Mouse (Mus musculus) large intestine, adult 2 months (tissue): Measurements from ENCODE around the gene Hcn1. TPM values are rescaled to one million over a fixed set of nuclear protein-coding genes. Genes with fewer than 3 reads are reported as not detected.

ENCODE experiments used
- DNase-seq: peaks from one replicate; pipeline ENCODE4 v3.0.0-alpha.2; 2012; ENCODE audit warnings: low read depth, low spot score
- WGBS: fragments of 180-500 bp; shearing (Covaris S2); methylation state at CpG from one replicate; pipeline ENCODE4 v1.1.7; 2018; 5-methylcytosine and 5-hydroxymethylcytosine counted together
- polyA plus RNA-seq: library from polyadenylated mRNA; depleted of rRNA; stranded (reverse); fragments of >200 nt; gene quantifications from 2 replicates; pipeline ENCODE4 v1.2.3, GENCODE M21; 2012

Gene Hcn1
- polyA plus RNA-seq, 1 experiment, result 0.04 TPM

DNA sequence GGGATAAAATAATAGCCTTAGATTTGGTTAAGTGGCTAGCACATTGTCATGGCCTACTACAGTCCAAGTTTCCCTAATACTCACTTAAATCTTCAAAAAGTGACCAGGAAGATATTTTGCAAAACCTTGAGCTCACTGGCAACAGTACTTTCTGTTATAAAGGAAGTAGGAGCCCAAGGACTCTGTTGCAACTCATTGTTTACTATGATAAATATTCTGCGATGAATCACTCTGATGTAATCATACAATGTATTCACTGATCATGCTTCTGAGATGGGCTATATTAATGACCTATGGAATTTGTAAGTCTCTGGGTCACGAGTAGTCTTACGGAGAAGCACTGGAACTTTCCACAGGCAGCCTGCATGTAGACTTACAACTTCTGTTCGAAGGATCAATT, 246.6 kb downstream of the Hcn1 start:
- DNase-seq, result no peak
- WGBS, result 87% methylated on average over 4 of the region's 4 CpGs

DNA sequence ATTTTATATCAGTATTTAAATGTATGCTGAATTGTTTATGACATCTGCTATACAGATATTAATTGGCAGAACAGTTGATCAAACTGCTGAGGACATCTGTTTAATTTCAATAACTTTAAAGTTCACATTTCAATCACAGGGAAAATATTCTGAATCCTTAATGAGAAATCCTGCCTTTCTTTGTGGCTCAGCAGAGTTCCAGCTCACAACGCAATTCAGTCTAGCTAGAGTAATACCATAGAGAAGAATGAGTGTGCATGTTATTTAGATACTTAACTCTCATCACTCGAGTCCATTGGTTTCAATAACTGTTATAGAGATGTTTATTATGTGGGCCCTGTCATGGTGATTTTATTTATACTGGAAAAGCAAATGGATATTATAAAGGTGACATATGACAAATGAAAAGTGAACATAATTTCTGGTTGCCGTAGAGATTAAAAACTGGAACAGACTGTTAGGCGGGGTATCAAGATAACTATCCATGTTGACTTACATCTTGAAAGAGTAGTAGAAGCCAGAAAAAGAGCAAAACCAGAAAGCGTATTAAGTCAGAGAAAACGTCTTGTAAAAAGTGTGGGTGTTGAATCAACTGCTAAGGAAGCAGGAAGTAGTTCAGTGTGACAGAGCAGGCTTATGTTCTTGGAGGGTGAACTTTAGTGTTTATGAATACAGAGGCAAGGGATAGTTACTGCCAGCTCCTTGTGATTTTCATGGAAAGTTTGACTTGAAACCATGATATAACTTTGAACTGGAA, 250.0 kb downstream of the Hcn1 start:
- no peak for DNase-seq
- WGBS, result 70% methylated on average over 6 of the region's 6 CpGs

DNA sequence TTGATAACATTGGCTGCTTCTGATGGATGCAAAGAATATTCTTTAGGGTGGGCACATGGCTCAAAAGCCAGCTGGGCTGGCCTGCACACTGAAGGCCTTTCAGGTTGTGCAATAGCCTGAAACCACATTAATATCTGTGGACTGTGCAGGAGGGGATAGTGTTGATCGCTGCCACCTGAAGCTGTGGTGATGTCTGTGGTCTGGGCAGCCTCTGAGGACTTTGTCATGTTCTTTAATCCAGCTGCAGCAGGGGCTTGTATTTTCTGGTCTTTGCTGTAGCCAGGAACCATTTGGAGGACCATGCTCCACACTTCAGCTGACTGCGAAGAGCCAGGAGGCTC, 250.6 kb downstream of the Hcn1 start:
- WGBS, result 82% methylated on average over 2 of the region's 2 CpGs

DNA sequence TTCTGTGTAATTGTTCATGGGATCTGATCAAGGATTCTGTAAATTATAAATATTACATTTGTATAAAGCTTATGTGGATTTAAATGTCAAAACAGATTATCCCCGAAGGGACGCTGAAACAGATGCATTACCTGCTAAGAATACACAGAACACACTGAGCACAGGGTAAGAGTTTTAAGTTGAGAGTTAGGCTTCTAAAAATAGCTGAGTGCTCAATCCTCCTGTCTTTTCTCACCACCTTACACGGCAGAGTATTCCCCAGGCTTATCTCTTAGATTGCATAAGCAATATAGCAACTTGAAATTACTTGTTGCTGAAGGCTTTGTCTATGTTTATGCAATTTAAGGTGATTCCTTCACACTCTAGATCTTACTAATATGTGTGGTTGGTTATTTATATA, 256.3 kb downstream of the Hcn1 start:
- 60% methylated on average over 3 of the region's 3 CpGs for WGBS
- no peak for DNase-seq

More for the DNA sequence above, 250.6 kb downstream of the Hcn1 start:
- no peak for DNase-seq

DNA sequence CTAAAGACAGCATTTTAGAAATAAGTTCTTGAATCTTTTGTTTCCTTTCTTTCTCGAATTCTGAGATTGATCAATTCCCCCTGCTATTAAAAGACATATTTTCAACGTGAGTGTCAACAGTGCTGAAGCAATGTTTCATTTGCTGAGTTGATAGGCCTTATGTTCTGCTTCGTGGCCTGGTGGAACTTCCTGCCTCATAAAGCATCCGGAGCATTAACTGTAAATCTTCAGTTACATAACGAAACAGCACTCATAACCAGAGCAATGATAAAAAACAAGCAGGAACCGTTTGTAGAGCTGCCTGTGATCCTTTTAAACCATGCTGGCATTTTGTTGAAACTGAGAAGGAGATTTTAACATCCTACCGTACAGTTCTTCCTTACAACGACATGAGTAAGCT, 275.7 kb downstream of the Hcn1 start:
- DNase-seq, result no peak
- 40% methylated on average over 8 of the region's 8 CpGs for WGBS

DNA sequence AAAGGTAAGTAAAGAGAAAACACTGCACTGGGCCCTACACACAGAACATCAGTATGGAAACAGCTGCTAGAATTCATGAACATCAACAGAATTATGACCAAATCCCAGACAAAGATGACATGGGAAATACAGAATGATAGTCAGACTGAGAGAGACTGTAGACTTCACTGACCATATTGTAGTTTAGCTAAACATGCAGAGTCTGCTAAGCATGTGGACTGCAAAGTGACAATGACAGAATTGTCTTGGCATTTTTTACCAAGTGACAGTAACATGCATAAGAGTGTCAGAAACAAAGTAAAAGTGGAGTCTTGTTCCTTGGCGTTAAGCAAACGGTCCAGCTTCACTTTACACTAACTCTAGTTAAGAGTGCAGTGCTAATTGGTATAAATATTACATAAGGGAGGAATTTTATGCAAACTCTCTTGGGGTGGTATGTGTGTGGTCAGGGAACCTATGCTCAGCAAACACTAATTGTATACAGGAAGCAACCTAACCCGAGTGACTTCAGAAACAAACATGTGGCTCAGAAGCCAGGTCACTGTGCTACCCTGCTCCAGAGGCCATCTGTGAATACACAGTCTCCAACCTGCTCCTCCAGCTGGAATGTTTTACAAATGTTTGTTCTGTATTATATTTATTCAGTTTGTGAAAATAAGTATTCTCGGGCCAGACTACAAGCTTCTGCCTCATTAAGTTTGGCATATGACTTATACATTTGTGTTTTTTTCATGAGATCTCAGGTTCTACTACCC, 278.5 kb downstream of the Hcn1 start:
- no peak for DNase-seq
- 56% methylated on average over 4 of the region's 4 CpGs for WGBS

DNA sequence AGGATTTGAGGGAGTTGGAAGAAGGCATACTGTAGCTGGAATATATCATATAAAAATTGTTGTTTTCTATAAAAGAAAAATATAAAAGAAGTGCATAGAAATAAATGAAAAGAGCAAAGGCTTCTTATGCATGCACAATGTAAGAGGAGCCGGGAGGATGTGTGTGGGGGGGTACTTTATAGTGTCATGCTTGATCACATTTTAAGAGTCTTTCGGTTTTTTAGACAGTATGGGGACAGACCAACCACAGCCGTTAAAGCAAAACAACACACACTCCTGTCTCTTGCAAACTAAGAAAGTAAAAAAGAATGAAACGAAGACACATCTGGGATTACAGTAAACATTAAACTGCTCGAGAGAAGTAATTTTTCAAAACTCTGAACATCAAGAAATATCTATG, 290.0 kb downstream of the Hcn1 start:
- no peak for DNase-seq
- 69% methylated on average over 5 of the region's 5 CpGs for WGBS

DNA sequence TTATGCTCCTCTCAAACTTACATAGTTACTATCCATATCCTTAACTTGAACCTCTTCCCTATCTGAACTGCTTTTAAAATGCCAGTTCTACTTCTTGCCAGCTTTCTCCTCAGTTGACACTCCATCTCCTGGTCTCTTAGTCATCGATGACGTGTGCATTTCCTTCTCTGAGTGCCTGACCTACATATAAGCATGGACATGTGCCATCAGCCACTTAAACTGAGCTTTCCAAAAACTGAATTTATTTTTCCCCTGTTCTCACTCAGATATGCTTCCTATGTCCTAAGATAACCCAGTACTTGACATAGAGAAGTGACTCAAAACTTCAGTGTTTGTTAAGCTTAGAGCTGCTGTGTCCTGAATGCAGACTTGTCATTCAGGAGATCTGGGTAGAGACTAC, 295.9 kb downstream of the Hcn1 start:
- 55% methylated on average over 2 of the region's 2 CpGs for WGBS
- no peak for DNase-seq

DNA sequence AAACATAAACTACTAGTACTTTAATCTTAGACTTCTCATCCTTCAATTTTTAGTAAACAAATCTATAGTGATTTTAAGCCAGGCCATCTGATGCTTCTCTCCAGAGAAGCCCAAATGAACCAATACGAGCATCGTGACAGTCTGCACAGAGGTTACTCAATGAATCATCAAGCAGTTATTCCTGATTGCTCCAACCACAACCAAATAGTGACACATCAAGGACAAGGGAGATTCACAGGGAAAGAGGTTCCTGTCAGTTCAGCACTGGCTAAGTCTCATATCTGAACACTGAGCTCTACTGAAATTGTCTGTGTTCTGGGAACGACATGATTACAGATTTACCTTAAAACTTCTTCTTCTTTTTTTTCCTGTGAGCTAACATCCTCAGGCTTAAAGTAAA, 305.7 kb downstream of the Hcn1 start:
- WGBS, result 81% methylated on average over 3 of the region's 3 CpGs
- DNase-seq, result no peak

DNA sequence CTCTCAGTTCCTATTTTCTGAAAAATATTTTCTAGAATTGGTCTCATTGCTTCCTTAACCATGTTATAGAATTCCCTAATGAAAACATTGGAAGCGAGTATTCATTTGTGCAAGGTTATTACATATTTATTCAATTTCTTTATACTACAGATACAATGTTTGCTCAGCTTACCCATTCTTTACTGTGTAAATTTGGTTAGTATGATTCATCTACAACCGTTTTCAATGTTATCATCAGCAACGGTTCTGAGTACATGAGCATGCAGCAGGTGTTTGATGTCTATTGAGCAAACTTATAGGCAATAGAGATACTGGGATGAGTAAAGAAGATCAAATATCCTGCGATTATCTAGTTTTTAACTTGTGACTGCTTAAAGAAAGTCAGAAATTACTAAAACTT, 327.6 kb downstream of the Hcn1 start:
- WGBS, result 30% methylated on average over 4 of the region's 4 CpGs
- no peak for DNase-seq

DNA sequence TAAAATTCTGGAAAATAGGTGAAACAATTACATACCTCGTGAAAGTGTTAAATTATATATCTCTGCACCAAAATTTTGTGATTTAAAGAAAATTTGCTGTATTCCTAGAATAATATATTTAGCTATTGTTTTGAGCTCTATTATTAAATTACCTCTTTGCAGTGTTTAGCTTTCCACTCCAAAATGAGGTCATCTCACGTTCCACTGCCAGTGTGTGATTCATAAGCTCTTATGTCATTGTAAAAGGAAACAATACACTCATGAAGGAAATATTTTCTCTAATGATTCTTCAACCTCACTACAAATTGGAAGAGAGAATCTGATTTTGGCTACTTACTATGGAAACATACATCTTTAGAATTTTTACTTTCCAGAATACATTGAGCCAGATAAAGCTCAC, 329.6 kb downstream of the Hcn1 start:
- no peak for DNase-seq
- WGBS, result 61% methylated on average over 2 of the region's 2 CpGs

DNA sequence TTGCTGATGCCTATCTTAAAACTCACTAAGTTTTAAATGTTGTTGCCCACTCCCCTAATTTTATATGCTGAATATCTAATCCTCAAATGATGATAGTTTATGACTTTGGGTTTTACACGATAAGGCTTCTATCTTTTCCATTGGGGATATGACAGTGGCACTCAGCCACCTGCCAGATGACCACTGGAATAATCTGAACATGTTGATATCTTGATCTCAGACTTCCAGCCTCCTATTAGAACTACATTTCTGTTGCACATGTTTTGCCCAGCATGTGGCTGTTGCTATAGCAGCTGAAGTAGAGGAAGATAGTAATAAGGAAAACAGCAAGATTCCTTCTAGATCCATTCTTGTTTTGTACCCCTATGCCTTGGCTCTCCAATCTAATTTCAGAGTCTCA, 336.6 kb downstream of the Hcn1 start:
- WGBS, result 70% methylated on average over 1 of the region's 1 CpGs
- DNase-seq, result no peak

DNA sequence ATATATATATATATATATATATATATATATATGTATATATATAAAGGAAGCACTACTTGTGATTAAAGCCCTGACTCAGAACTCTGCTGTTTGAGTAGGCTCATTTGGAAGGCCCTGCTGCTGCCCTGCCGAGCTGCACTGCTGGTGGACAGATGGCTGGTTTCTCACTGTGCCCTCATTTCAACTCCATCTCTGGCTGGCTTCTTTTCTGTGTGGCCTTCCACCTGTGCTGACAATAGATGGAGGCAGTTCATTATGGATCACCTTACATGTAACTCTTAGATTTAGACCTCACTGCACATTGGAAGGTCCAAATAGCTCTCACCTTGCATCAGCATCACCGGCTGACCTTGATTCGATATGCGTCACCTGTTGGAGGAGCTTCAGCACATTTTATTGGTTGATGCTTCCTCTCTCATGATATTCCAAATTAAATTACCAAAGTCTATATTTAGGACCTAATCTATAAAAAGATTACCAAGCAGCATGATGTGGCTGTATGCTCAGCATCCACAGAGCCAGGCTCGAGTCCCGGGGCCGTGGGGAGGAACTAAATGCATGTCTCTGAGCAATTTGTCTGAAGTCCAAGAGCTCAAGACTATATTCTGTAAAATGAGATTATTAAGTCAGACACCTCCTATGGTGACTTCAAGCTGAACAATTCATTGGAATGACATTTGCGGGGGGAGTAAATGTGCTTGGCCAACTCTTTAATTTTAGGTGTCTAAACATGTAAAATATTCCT, 338.6 kb downstream of the Hcn1 start:
- DNase-seq, result no peak
- 87% methylated on average over 8 of the region's 8 CpGs for WGBS

DNA sequence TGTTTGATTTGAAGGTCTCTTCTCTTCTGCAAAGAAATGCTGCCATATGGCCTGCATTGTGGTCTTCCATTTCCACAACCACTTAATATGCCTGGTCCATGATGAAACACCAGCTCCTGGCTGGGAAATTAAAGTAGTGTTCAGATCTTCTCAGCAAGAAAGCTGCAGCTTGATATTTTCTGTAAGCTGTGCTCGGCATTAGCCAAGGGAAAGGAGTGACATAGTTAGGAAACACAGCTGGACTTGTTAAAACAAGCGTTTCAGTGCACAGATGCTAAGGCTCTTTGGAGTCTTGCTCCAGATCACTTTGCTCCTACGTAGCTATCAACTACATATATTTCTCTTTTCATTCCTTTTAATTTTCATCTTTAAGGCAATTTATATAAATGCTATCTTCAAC, 344.7 kb downstream of the Hcn1 start:
- no peak for DNase-seq
- WGBS, result 67% methylated on average over 3 of the region's 3 CpGs

DNA sequence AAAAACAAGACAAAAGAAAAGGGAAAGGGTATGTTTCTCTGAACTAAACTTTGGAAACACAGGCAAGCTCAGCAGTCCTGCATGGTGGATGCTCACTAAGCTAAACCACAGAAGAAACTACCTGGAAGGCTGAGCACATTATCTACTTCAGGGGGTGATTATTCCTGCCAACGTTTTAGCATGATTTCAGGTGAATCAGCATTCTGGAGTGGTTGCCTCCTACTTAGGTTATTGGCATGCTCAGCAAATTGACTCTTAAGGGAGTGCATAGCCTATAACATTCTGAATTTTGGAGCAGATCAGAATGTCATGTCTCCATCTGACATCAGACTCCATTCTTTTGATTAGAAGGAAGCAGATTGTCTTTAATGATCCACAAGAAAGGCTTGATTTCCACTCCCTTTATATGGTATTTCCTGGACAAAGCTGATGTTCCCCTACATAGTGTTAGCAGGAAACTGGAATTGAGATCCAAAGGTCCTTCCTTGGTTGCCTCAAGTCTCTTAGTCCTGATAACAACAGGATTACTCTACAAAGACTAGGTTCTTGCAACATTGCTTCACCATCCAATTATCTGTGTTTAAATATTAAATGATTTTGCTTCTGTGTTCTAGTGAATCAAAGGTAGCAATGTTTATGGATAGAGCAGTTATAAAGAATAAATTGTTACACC, 345.7 kb downstream of the Hcn1 start:
- 33% methylated on average over 1 of the region's 1 CpGs for WGBS
- no peak for DNase-seq

DNA sequence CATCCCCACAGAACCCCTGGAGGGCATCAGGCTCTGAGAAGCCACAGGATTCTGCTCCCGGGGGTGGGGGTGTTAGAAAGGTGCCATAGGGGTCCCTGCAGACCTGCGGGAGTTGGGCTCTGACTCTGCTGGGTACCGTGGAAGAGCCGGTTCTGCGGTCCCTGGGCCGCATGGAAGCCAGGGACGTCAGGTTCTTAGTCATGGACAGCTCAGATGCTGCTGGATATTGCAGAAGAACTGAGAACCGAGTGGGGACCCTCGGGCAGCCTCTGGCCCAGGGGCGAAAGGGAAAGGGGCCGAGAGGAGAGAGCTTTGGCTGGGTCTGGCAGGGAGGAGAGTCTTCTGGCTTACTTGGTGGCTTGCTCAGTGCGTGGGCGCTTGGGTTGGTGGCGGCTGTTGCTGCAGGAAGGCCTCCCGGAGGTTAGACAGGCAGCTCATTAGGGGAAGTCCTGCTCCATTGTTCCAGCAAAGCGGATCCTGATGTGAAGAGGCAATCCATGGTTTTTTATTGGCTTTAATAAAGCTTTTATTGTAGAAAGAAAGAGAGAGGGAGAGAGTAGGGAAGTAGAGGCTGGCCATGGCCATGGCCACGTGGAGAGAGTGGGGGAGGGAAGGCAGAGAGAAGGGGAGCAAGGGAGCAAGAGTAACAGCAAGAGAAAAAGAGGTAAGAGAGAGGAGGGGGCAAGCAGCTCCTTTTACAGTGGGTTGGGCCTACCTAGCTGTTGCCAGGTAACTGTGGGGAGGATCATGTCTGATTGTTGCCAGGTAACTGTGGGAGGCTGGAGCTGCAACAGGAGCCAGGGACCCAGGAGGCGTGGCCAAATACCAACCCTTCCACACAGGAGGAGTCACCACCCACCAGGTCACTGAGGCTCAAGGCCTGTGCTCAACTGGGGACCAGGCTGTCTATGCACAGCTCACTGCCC, 356.6 kb downstream of the Hcn1 start:
- no peak for DNase-seq
- WGBS, result 11% methylated on average over 18 of the region's 18 CpGs

DNA sequence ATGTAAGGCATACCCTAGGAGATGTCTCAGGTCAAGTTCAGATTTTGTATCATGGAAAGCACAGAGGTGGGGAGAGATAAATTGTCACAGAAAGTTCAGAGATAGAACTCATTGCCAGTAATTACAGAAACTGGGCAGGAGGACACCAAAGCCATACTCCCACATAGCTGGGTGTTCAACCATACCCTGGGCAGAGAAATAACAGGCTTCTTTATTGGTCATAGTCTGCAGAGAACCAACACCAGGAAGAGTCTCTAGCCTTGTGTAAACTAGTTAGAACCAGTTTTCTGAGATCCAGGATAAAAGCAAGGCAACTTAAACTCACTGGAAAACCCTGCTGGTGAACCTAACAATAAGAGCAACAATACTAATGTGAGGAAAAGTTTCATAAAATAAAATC, 362.5 kb downstream of the Hcn1 start:
- no peak for DNase-seq

DNA sequence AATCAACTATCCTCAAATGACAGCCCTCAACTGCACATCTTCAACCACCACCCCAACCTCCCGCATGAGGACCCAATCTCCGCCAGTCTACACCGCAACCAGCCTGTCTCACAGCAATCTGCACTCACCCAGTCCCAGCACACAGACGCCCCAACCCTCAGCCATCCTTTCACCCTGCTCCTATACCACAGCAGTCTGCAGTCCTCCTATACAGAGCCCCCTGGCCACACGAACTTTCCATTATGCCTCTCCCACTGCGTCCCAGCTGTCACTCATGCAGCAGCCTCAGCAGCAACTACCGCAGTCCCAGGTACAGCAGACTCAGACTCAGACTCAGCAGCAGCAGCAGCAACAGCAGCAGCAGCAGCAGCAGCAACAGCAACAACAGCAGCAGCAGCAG, 373.3 kb downstream of the Hcn1 start:
- WGBS, result 72% methylated on average over 7 of the region's 7 CpGs
- DNase-seq, result no peak

DNA sequence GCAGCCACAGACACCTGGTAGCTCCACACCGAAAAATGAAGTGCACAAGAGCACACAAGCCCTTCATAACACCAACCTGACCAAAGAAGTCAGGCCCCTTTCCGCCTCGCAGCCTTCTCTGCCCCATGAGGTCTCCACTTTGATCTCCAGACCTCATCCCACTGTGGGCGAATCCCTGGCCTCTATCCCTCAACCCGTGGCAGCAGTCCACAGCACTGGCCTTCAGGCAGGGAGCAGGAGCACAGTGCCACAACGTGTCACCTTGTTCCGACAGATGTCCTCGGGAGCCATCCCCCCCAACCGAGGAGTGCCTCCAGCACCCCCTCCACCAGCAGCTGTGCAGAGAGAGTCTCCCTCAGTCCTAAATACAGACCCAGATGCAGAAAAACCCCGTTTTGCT, 373.7 kb downstream of the Hcn1 start:
- no peak for DNase-seq
- WGBS, result 58% methylated on average over 10 of the region's 10 CpGs
